Mouse (Mus musculus): Measurements from ENCODE around the gene Rps6ka2. TPM values are rescaled to one million over a fixed set of nuclear protein-coding genes. Genes with fewer than 3 reads are reported as not detected.

Gene Rps6ka2
- total RNA-seq, 1 experiment, result 16.2 TPM

DNA sequence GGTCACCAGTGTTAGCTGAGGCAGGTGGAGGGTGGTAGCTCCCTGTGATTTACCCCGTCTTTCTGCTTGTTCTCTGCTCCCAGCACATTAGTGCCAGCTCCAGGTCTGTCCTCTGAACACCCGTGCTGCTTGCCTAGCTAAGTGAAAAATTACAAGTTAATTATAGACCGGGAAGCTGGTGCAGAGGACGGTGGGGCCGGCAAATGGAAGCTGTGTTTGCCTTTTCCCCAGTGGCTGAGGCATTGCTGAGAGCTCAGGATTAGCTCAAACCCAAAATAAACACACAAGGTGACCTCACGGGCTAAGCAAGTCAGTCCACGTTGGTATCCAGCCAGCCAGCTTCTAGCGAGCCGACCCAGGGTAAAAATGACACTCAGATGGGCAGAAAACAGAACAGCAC lies 103.1 kb downstream of the Rps6ka2 start:
- Histone ChIP-seq H3K9ac (ENCODE audit: insufficient read depth, low read depth, low read length, poor library complexity, severe bottlenecking) (no peak overlapping the region), H3K27ac (ENCODE audit: insufficient read depth, low read depth, low read length, poor library complexity, severe bottlenecking) (no peak overlapping the region), H3K4me1 (ENCODE audit: control insufficient read depth in 2 of 2, insufficient read depth in 2 of 2, low read length in 2 of 2, poor library complexity in 1 of 2) (peaks cover 0 to 3% of the 10 kb centered on the region in 2 experiments; a peak in 1 of 4 replicates), H3K9me3 (ENCODE audit: control insufficient read depth, insufficient read depth, low read depth, low read length) (no peaks in the 10 kb centered on the region), H3K4me3 (ENCODE audit: insufficient read depth in 1 of 2, low read depth in 1 of 2, low read length in 2 of 2, poor library complexity in 1 of 2, severe bottlenecking in 1 of 2) (no peak overlapping the region), H3K36me3 (ENCODE audit: control insufficient read depth, insufficient read depth, low read length, poor library complexity, severe bottlenecking) (peaks cover 4% of the 10 kb centered on the region; the same call in 1 of the 2 replicates)
- TF ChIP-seq CHD2 (IDR thresholded peaks at IDR 0.05; ENCODE audit: low read depth, low read length) (no peak), MAFK (IDR thresholded peaks at IDR 0.05; ENCODE audit: insufficient read depth, low read depth, low read length) (no peak), HCFC1 (IDR thresholded peaks at IDR 0.05; ENCODE audit: borderline replicate concordance, insufficient read depth, low read length) (no peak), ZC3H11A (IDR thresholded peaks at IDR 0.05; ENCODE audit: borderline replicate concordance, low read depth, low read length) (no peak), ZNF384 (IDR thresholded peaks at IDR 0.05; ENCODE audit: low read depth, low read length) (no peak)
- in situ Hi-C loops (cut with MboI; ENCODE audit: low sequenced_read_pairs in 2 of 2, unreplicated experiment in 2 of 2), result no loop called here
- DNase-seq (ENCODE audit: low read depth, low spot score), result no peak

DNA sequence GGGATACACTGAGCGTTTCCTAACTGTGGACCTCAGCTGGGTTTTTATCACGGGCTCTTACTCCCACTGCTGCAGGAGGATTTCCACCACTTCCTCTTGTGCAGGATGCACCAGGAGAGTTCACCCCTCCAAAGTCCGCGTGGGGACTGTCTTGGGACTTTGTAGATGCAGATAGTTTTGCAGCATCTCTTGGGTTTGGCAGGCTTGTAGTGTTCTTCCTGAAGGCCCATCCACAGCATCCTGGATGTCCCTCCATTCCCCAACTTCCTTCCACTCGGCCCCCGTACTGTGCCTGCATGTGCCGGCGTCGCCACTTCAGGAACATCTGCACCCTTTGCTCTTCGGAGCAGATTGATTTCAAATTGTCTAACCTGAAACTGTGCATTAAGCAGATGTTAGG lies 103.9 kb downstream of the Rps6ka2 start:
- in situ Hi-C loops (cut with MboI; ENCODE audit: low sequenced_read_pairs in 2 of 2, unreplicated experiment in 2 of 2), result no loop called here
- peaks cover 0 to 3% of the 10 kb centered on the region in 2 experiments; a peak in 1 of 4 replicates for H3K4me1 ChIP-seq (ENCODE audit: control insufficient read depth in 2 of 2, insufficient read depth in 2 of 2, low read length in 2 of 2, poor library complexity in 1 of 2)
- TF ChIP-seq ZNF384 (IDR thresholded peaks at IDR 0.05; ENCODE audit: low read depth, low read length), result no peak
- no peak for TF ChIP-seq ZC3H11A (IDR thresholded peaks at IDR 0.05; ENCODE audit: borderline replicate concordance, low read depth, low read length)
- no peak for TF ChIP-seq MAFK (IDR thresholded peaks at IDR 0.05; ENCODE audit: insufficient read depth, low read depth, low read length)
- TF ChIP-seq CHD2 (IDR thresholded peaks at IDR 0.05; ENCODE audit: low read depth, low read length), result no peak
- TF ChIP-seq HCFC1 (IDR thresholded peaks at IDR 0.05; ENCODE audit: borderline replicate concordance, insufficient read depth, low read length), result no peak

DNA sequence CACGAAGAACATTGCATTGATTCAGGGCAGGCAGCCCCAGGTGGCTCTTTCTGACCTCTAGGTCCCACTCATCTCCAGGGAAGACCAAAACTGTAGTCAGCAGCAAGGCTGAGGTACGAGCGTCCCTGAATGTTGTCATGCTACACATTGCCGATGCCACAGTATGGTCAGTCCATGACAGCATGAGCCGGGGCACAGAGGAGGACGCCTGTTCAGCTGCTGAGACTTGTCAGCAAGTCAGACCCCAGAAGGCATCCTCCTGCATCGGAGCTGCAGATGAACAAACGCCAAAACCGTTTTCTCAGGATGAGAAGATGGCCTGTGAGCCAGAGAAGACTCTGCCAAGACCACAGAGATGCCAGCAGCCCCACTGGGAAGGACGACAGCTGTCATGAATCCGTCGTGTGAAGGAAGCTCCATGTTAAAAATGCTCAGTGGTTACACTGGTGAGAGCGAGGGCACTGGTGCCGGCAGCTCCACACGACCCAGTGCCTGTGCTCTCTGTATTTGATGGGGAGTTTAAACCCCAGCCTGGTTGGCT lies 108.9 kb downstream of the Rps6ka2 start:
- Histone ChIP-seq H3K9ac (ENCODE audit: insufficient read depth, low read depth, low read length, poor library complexity, severe bottlenecking) (no peak overlapping the region), H3K27ac (ENCODE audit: insufficient read depth, low read depth, low read length, poor library complexity, severe bottlenecking) (no peak overlapping the region), H3K4me1 (ENCODE audit: control insufficient read depth in 2 of 2, insufficient read depth in 2 of 2, low read length in 2 of 2, poor library complexity in 1 of 2) (no peaks in the 10 kb centered on the region), H3K36me3 (ENCODE audit: control insufficient read depth, insufficient read depth, low read length, poor library complexity, severe bottlenecking) (peaks cover 12% of the 10 kb centered on the region; the same call in 1 of the 2 replicates), H3K4me3 (ENCODE audit: insufficient read depth in 1 of 2, low read depth in 1 of 2, low read length in 2 of 2, poor library complexity in 1 of 2, severe bottlenecking in 1 of 2) (no peak overlapping the region), H3K9me3 (ENCODE audit: control insufficient read depth, insufficient read depth, low read depth, low read length) (no peaks in the 10 kb centered on the region)
- in situ Hi-C loops (cut with MboI; ENCODE audit: low sequenced_read_pairs in 2 of 2, unreplicated experiment in 2 of 2), result no loop called here
- TF ChIP-seq CHD2 (IDR thresholded peaks at IDR 0.05; ENCODE audit: low read depth, low read length) (no peak), HCFC1 (IDR thresholded peaks at IDR 0.05; ENCODE audit: borderline replicate concordance, insufficient read depth, low read length) (no peak), ZNF384 (IDR thresholded peaks at IDR 0.05; ENCODE audit: low read depth, low read length) (no peak), MAFK (IDR thresholded peaks at IDR 0.05; ENCODE audit: insufficient read depth, low read depth, low read length) (no peak), ZC3H11A (IDR thresholded peaks at IDR 0.05; ENCODE audit: borderline replicate concordance, low read depth, low read length) (no peak)
- no peak for DNase-seq (ENCODE audit: low read depth, low spot score)

More for the DNA sequence above, 103.9 kb downstream of the Rps6ka2 start:
- Histone ChIP-seq H3K9ac (ENCODE audit: insufficient read depth, low read depth, low read length, poor library complexity, severe bottlenecking) (no peak overlapping the region), H3K4me3 (ENCODE audit: insufficient read depth in 1 of 2, low read depth in 1 of 2, low read length in 2 of 2, poor library complexity in 1 of 2, severe bottlenecking in 1 of 2) (no peak overlapping the region), H3K9me3 (ENCODE audit: control insufficient read depth, insufficient read depth, low read depth, low read length) (no peaks in the 10 kb centered on the region), H3K27ac (ENCODE audit: insufficient read depth, low read depth, low read length, poor library complexity, severe bottlenecking) (no peak overlapping the region), H3K36me3 (ENCODE audit: control insufficient read depth, insufficient read depth, low read length, poor library complexity, severe bottlenecking) (peaks cover 4% of the 10 kb centered on the region; the same call in 1 of the 2 replicates)
- DNase-seq (ENCODE audit: low read depth, low spot score), result no peak

DNA sequence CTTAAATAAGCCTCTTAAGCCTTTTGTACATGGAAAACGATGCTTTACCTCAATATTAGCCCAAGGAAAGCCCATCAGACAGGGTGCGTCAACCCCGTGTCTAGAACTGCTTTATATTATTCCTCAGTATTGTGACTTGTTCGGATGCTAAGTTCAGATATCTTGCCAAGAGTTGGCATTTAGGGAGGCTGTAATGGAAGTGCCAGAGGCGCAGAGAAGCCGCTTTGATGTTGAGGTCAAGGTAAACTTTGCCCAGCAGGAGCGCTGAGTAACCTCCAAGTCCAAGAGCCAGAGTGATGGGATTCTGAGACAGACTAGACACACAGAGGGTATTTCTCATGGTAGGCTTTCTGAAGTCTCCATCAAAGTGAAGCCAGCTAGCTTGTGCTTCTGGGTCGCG lies 109.3 kb downstream of the Rps6ka2 start:
- in situ Hi-C loops (cut with MboI; ENCODE audit: low sequenced_read_pairs in 2 of 2, unreplicated experiment in 2 of 2), result no loop called here
- no peak for DNase-seq (ENCODE audit: low read depth, low spot score)
- TF ChIP-seq CHD2 (IDR thresholded peaks at IDR 0.05; ENCODE audit: low read depth, low read length), result no peak
- TF ChIP-seq ZC3H11A (IDR thresholded peaks at IDR 0.05; ENCODE audit: borderline replicate concordance, low read depth, low read length), result no peak
- no peak for TF ChIP-seq MAFK (IDR thresholded peaks at IDR 0.05; ENCODE audit: insufficient read depth, low read depth, low read length)
- no peak for TF ChIP-seq HCFC1 (IDR thresholded peaks at IDR 0.05; ENCODE audit: borderline replicate concordance, insufficient read depth, low read length)
- no peak for TF ChIP-seq ZNF384 (IDR thresholded peaks at IDR 0.05; ENCODE audit: low read depth, low read length)
- Histone ChIP-seq H3K4me1 (ENCODE audit: control insufficient read depth in 2 of 2, insufficient read depth in 2 of 2, low read length in 2 of 2, poor library complexity in 1 of 2) (no peaks in the 10 kb centered on the region), H3K4me3 (ENCODE audit: insufficient read depth in 1 of 2, low read depth in 1 of 2, low read length in 2 of 2, poor library complexity in 1 of 2, severe bottlenecking in 1 of 2) (no peak overlapping the region), H3K27ac (ENCODE audit: insufficient read depth, low read depth, low read length, poor library complexity, severe bottlenecking) (no peak overlapping the region), H3K9ac (ENCODE audit: insufficient read depth, low read depth, low read length, poor library complexity, severe bottlenecking) (no peak overlapping the region), H3K9me3 (ENCODE audit: control insufficient read depth, insufficient read depth, low read depth, low read length) (no peaks in the 10 kb centered on the region), H3K36me3 (ENCODE audit: control insufficient read depth, insufficient read depth, low read length, poor library complexity, severe bottlenecking) (peaks cover 13% of the 10 kb centered on the region; the same call in 1 of the 2 replicates)
